Mouse (Mus musculus) gastrocnemius, adult 2 months (tissue): ENCODE measurements around the gene Rassf1. TPM values are rescaled to one million over a fixed set of nuclear protein-coding genes. Genes with fewer than 3 reads are reported as not detected.
A peak's percentile ranks its signal among the peaks of the same experiment; 100 is the strongest.

Source experiments
- DNase-seq: peaks from one replicate; pipeline ENCODE4 v3.0.0; 2022
- H3K27ac ChIP-seq: fragments of 200-600 bp; 2 replicates; pipeline ENCODE4 v1.8.1; 2022; ENCODE audit warnings: mild to moderate bottlenecking
- H3K4me3 ChIP-seq: fragments of 200-600 bp; 2 replicates; pipeline ENCODE4 v1.8.1; 2022; ENCODE audit warnings: mild to moderate bottlenecking, moderate library complexity
- CTCF ChIP-seq: fragments of 200-600 bp; IDR thresholded peaks from 2 replicates; pipeline ENCODE4 v1.8.1; 2022; ENCODE audit warnings: antibody characterized with exemption, mild to moderate bottlenecking, moderate library complexity
- intact Hi-C: fragments of 180-260 bp; cut with DNase I; formaldehyde crosslinking; loops from one replicate; pipeline ENCODE4 v1.15.1; 2025
- long read RNA-seq, 2 experiments: library from polyadenylated mRNA; stranded (forward); transcript quantifications; one replicate each; pipeline ENCODE4 v2.0.0; 2021
- total RNA-seq, 2 experiments: library from RNA; stranded (reverse); gene quantifications; 2 replicates each; pipeline ENCODE4 v1.2.3; 2021

Gene Rassf1
- 10 to 100 TPM; 14.0 to 14.3 TPM for total RNA-seq
- long read RNA-seq, experiment 1, transcript Rassf1-201 (5 exons, 1,727 nt): major isoform, 15 of 16 reads
- long read RNA-seq, experiment 1, partial matches to known transcripts: 0 of 16 reads
- long read RNA-seq, experiment 1, other reads (novel, unspliced or antisense): 1 of 16 reads
- long read RNA-seq, experiment 2, transcript Rassf1-201 (5 exons, 1,727 nt): major isoform, 15 of 16 reads
- long read RNA-seq, experiment 2, partial matches to known transcripts: 0 of 16 reads
- long read RNA-seq, experiment 2, other reads (novel, unspliced or antisense): 1 of 16 reads

GRCm38 (mm10) chr9:107551117-107551889 is at the start of gene Rassf1:
TSS of gene Rassf1 (plus strand) at chr9:107551555.
- DNase-seq: peak; percentile 82

GRCm38 (mm10) chr9:107502131-107502846 is 49.1 kb upstream of the Rassf1 start:
- intact Hi-C loops: no loop called here
- Histone ChIP-seq H3K4me3 (no peak overlapping the region), H3K27ac (no peak overlapping the region)
- no peak for TF ChIP-seq CTCF
- no peak for DNase-seq

More at GRCm38 (mm10) chr9:107551117-107551889, at the start of gene Rassf1:
- Histone ChIP-seq H3K27ac (peak within 1 kb of the TSS; percentile 85), H3K4me3 (peak within 1 kb of the TSS; percentile 78)
- intact Hi-C loops: no loop called here
- TF ChIP-seq CTCF: no peak

- DNase-seq: no peak
- TF ChIP-seq CTCF: no peak
- H3K27ac ChIP-seq: no peak overlapping the region
- intact Hi-C loops: no loop called here
- no peak overlapping the region for H3K4me3 ChIP-seq
These were observed 46.5 kb upstream of the Rassf1 start for GRCm38 (mm10) chr9:107504662-107505537.

- Histone ChIP-seq H3K4me3 (no peak overlapping the region), H3K27ac (no peak overlapping the region)
- DNase-seq: no peak
- intact Hi-C loops: no loop called here
- no peak for TF ChIP-seq CTCF
These were observed 43.1 kb upstream of the Rassf1 start for GRCm38 (mm10) chr9:107508266-107508665.

- intact Hi-C loops: loop anchor here (5.0 kb wide), 1 partner anchor 48 kb away; no protein-coding TSS in a partner anchor
- DNase-seq: no peak
- no peak overlapping the region for H3K4me3 ChIP-seq
- H3K27ac ChIP-seq: no peak overlapping the region
- no peak for TF ChIP-seq CTCF
These were observed 40.8 kb upstream of the Rassf1 start for GRCm38 (mm10) chr9:107510384-107511100.

GRCm38 (mm10) chr9:107511436-107511835 is 39.9 kb upstream of the Rassf1 start:
- no peak for DNase-seq

GRCm38 (mm10) chr9:107512326-107512725 is 39.0 kb upstream of the Rassf1 start:
- H3K4me3 ChIP-seq: no peak overlapping the region
- intact Hi-C loops: loop anchor here (5.0 kb wide), 1 partner anchor 50 kb away; no protein-coding TSS in a partner anchor
- no peak for DNase-seq
- H3K27ac ChIP-seq: no peak overlapping the region
- TF ChIP-seq CTCF: no peak

More at GRCm38 (mm10) chr9:107511436-107511835, 39.9 kb upstream of the Rassf1 start:
- H3K4me3 ChIP-seq: no peak overlapping the region
- intact Hi-C loops: loop anchor here (5.0 kb wide), 1 partner anchor 49 kb away; no protein-coding TSS in a partner anchor
- no peak for TF ChIP-seq CTCF
- H3K27ac ChIP-seq: no peak overlapping the region

GRCm38 (mm10) chr9:107514303-107514955 is 36.9 kb upstream of the Rassf1 start:
- TF ChIP-seq CTCF: peak; percentile 100; the same call in 1 of the 2 replicates
- Histone ChIP-seq H3K4me3 (no peak overlapping the region), H3K27ac (no peak overlapping the region)
- peak; percentile 87 for DNase-seq
- intact Hi-C loops: loop anchor here (1.0 to 5.0 kb wide), 3 partner anchors 52 to 156 kb away; no protein-coding TSS in a partner anchor

- no peak for TF ChIP-seq CTCF
- no peak overlapping the region for H3K27ac ChIP-seq
- intact Hi-C loops: no loop called here
These were observed 31.0 kb upstream of the Rassf1 start for GRCm38 (mm10) chr9:107520331-107520730.

GRCm38 (mm10) chr9:107521190-107521589 is 30.2 kb upstream of the Rassf1 start:
- no peak for TF ChIP-seq CTCF
- intact Hi-C loops: no loop called here
- Histone ChIP-seq H3K4me3 (no peak overlapping the region), H3K27ac (no peak overlapping the region)
- DNase-seq: no peak

More at GRCm38 (mm10) chr9:107520331-107520730, 31.0 kb upstream of the Rassf1 start:
- H3K4me3 ChIP-seq: no peak overlapping the region
- DNase-seq: no peak
